Mouse (Mus musculus): ENCODE data around the gene Fignl1.

DNA sequence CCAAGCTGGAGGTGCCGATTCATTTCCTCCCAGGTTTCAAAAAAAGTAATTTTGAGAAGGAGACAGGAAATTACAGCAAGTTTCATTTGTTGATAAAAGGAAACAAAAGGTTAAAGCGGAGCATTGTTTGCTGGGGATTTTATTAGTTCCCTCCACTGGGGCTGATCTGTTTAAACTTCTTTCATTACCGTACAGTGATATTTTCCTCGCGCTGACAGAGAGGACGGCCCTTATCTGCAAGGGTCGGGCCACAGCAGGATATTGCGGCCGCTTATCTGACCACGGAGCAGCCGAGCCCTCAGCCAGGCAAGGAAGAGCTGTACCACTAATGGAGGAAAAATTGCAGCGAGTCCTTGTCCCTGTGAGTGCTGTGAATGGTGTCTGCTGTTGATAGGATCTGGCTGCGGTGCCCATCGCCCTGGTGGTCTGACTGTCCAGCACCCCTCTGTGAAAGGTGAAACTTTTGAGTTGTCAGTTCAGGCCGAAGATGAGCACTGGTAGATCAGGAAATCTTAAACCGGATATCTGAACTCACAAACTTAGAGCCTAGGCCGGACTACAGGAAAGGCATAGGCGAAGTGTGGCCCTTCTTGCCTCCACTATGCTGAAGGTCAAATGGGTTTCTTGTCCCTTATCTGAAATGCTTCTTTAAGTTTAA is 28.1 kb upstream of the Fignl1 start:
- TF ChIP-seq CTCF (IDR thresholded peaks at IDR 0.05; ENCODE audit: borderline replicate concordance, insufficient read depth, low read length) = no peak
- no peak for TF ChIP-seq POLR2A (IDR thresholded peaks at IDR 0.05; ENCODE audit: low read depth, low read length)

Measured in embryonic fibroblast, embryonic 13.5 days (primary cell).